Mouse (Mus musculus): ENCODE measurements around the gene Sfxn1.

Gene Sfxn1

GRCm38 (mm10) chr13:54118355-54118754, 46.7 kb downstream of the Sfxn1 start:
- DNase-seq (ENCODE audit: low spot score in 2 of 2) = no peak

GRCm38 (mm10) chr13:54137756-54138410, 66.2 kb downstream of the Sfxn1 start:
- DNase-seq (ENCODE audit: low spot score in 2 of 2) = peak in 1 of 2 experiments; percentile 52

- no peak for DNase-seq (ENCODE audit: low spot score in 2 of 2)
Measured at GRCm38 (mm10) chr13:54143788-54144187, 72.1 kb downstream of the Sfxn1 start.

- peak in 1 of 2 experiments; percentile 39 for DNase-seq (ENCODE audit: low spot score in 2 of 2)
Measured at GRCm38 (mm10) chr13:54144624-54145023, 73.0 kb downstream of the Sfxn1 start.

GRCm38 (mm10) chr13:54147328-54147727, 75.7 kb downstream of the Sfxn1 start:
- DNase-seq (ENCODE audit: low spot score in 2 of 2) = no peak

GRCm38 (mm10) chr13:54152421-54152820, 80.8 kb downstream of the Sfxn1 start:
- no peak for DNase-seq (ENCODE audit: low spot score in 2 of 2)

GRCm38 (mm10) chr13:54152911-54153310, 81.2 kb downstream of the Sfxn1 start:
- no peak for DNase-seq (ENCODE audit: low spot score in 2 of 2)

GRCm38 (mm10) chr13:54153672-54154218, 82.1 kb downstream of the Sfxn1 start:
- no peak for DNase-seq (ENCODE audit: low spot score in 2 of 2)

- DNase-seq (ENCODE audit: low spot score in 2 of 2) = no peak
Measured at GRCm38 (mm10) chr13:54155822-54156221, 84.2 kb downstream of the Sfxn1 start.
